Comparison of ENCODE assay signal across 15 mouse cellular contexts in genomic region chr6:122344386-122345116, GRCm38 (mm10). TPM values are rescaled to one million over a fixed set of nuclear protein-coding genes. Genes with fewer than 3 reads are reported as not detected.
DNase-seq lines count a peak whose midpoint lies in the region; ATAC-seq and TF ChIP-seq lines count a peak whose summit lies in the region.
"Had no signal": no experiment of that assay in that cellular context is flagged by ENCODE, and none has a peak within 500 bp of the region (broad histone marks: within the 10 kb centered on the region; RNA-seq: fewer than 3 reads in every experiment).

No protein-coding gene starts in this region.

- in situ Hi-C loops in Patski (cut with MboI; ENCODE audit: low pct_unique_long_range_greater_than_20kb): no loop called here

- H3K4me3 ChIP-seq in kidney, embryonic 14.5 days (ENCODE audit: low read length): no peak overlapping the region
- H3K4me3 ChIP-seq: liver, embryonic 13.5 days; stomach, embryonic 15.5 days had no signal

- POLR2A ChIA-PET in Patski (lab: Charles Lee): no interaction called here

- no peaks in the 10 kb centered on the region for H3K27me3 ChIP-seq in kidney, embryonic 14.5 days (ENCODE audit: control insufficient read depth, insufficient read depth, low read length)
- no peaks in the 10 kb centered on the region for H3K27me3 ChIP-seq in Patski
- H3K27me3 ChIP-seq: liver, embryonic 13.5 days; stomach, embryonic 15.5 days had no signal

- TF ChIP-seq CTCF in Patski (IDR thresholded peaks at IDR 0.05): no peak

- no peaks in the 10 kb centered on the region for H3K9me3 ChIP-seq in kidney, embryonic 14.5 days (ENCODE audit: control insufficient read depth, low read length)
- H3K9me3 ChIP-seq: liver, embryonic 13.5 days; stomach, embryonic 15.5 days had no signal

- peak overlapping the region; percentile 6; the same call in 1 of the 2 replicates for H3K27ac ChIP-seq in kidney, embryonic 14.5 days (ENCODE audit: low read depth, low read length)
- H3K27ac ChIP-seq: liver, embryonic 13.5 days; macrophage; stomach, embryonic 15.5 days had no signal

- CTCF ChIA-PET in Patski (lab: Charles Lee): interaction anchor here (1.4 to 1.7 kb wide), 2 partner anchors 33 to 36 kb away, joined by 3 to 6 read pairs; partner anchors contain the start of gene M6pr

- H3K4me2 ChIP-seq in kidney, embryonic 14.5 days (replicated peaks; ENCODE audit: low read depth, low read length): no peak overlapping the region

- 38% methylated on average over 9 of the region's 9 CpGs for WGBS in kidney, embryonic 14.5 days

- no peak overlapping the region for H3K9ac ChIP-seq in kidney, embryonic 14.5 days (ENCODE audit: low read depth, low read length)
- H3K9ac ChIP-seq: forebrain, postnatal 0 days; liver, embryonic 13.5 days; stomach, embryonic 15.5 days had no signal

- DNase-seq in kidney, adult 18-20 months: no peak
- DNase-seq in retina, postnatal 1 day: peak; percentile 28
- no peak for DNase-seq in retina, embryonic 14.5 days (ENCODE audit: low spot score)
- DNase-seq in Patski (ENCODE audit: low read depth, low spot score): peak; percentile 28
- no peak for DNase-seq in MN1 (ENCODE audit: low spot score)
- no peak for DNase-seq in right cerebral cortex, adult 2 months (ENCODE audit: low spot score in 2 of 2)
- DNase-seq: cerebellum, postnatal 25 days; forebrain, postnatal 0 days; gastrocnemius, postnatal 14 days; left cerebral cortex, postnatal 4 days had no signal

- H3K36me3 ChIP-seq in kidney, embryonic 14.5 days (ENCODE audit: control insufficient read depth, insufficient read depth, low read length): no peaks in the 10 kb centered on the region
- H3K36me3 ChIP-seq: liver, embryonic 13.5 days; stomach, embryonic 15.5 days had no signal

- H3K4me1 ChIP-seq in kidney, embryonic 14.5 days (ENCODE audit: control insufficient read depth, insufficient read depth, low read length): peaks cover 8% of the 10 kb centered on the region

- peak; percentile 58 for ATAC-seq in kidney, embryonic 14.5 days (ENCODE audit: low FRiP score, low TSS enrichment)
- peak; percentile 84 for ATAC-seq in Patski
- ATAC-seq: forebrain, postnatal 0 days; inflammation-experienced regulatory T-cells, adult 6 months had no signal

RNA-seq across cellular contexts. Expression of gene Phc1, which starts 4.2 kb away (rescaled TPM):
- polyA plus RNA-seq in kidney, embryonic 14.5 days (2014; fragmentation: Nextera tagmentation; extraction: Ambion mirVana): 22.4 and 29.4 TPM in 2 replicates
- polyA plus RNA-seq in Patski (2021): 41.7 TPM

RNA-seq across cellular contexts. Expression of gene M6pr, which starts 36.0 kb away (rescaled TPM):
- polyA plus RNA-seq in kidney, embryonic 14.5 days (2014; fragmentation: Nextera tagmentation; extraction: Ambion mirVana): 67.7 and 110 TPM in 2 replicates
- polyA plus RNA-seq in Patski (2021): 187 TPM

Comparison
In these comparisons a context has a peak if more than half of its experiments do, and no peak if none do; other contexts are left out.
1. DNase-seq: peak in retina, postnatal 1 day (single experiment) and Patski (single experiment); none in kidney, adult 18-20 months (single experiment), retina, embryonic 14.5 days (single experiment), MN1 (single experiment) and right cerebral cortex, adult 2 months (0 of 2).